Comparison of ENCODE assay signal across 8 mouse cellular contexts in genomic region chr9:62137259-62137658, GRCm38 (mm10). TPM values are rescaled to one million over a fixed set of nuclear protein-coding genes. Genes with fewer than 3 reads are reported as not detected.
DNase-seq lines count a peak whose midpoint lies in the region; ATAC-seq and TF ChIP-seq lines count a peak whose summit lies in the region.

No protein-coding gene starts in this region.

- peak overlapping the region; percentile 91 for H3K27ac ChIP-seq in embryonic facial prominence, embryonic 13.5 days
- peak overlapping the region; percentile 75 for H3K27ac ChIP-seq in hindbrain, embryonic 15.5 days (replicated peaks)
- no peak overlapping the region for H3K27ac ChIP-seq in cerebellum, adult 2 months (ENCODE audit: insufficient read depth, low read length)

- no peak for TF ChIP-seq CTCF in cerebellum, adult 2 months (IDR thresholded peaks at IDR 0.05; ENCODE audit: borderline replicate concordance, insufficient read depth, low read depth, low read length)

- H3K9ac ChIP-seq in embryonic facial prominence, embryonic 13.5 days, result no peak overlapping the region; the same call in 1 of the 2 replicates
- H3K9ac ChIP-seq in hindbrain, embryonic 15.5 days, result no peak overlapping the region

- TF ChIP-seq POLR2A in cerebellum, adult 2 months (IDR thresholded peaks at IDR 0.05; ENCODE audit: borderline replicate concordance, insufficient read depth, low read length), result no peak

- H3K36me3 ChIP-seq in embryonic facial prominence, embryonic 13.5 days, result no peaks in the 10 kb centered on the region
- H3K36me3 ChIP-seq in hindbrain, embryonic 15.5 days, result no peaks in the 10 kb centered on the region

- no peaks in the 10 kb centered on the region for H3K9me3 ChIP-seq in embryonic facial prominence, embryonic 13.5 days
- no peaks in the 10 kb centered on the region for H3K9me3 ChIP-seq in hindbrain, embryonic 15.5 days

- no peaks in the 10 kb centered on the region for H3K27me3 ChIP-seq in embryonic facial prominence, embryonic 13.5 days
- H3K27me3 ChIP-seq in hindbrain, embryonic 15.5 days, result no peaks in the 10 kb centered on the region
- no peaks in the 10 kb centered on the region for H3K27me3 ChIP-seq in cerebellum, adult 2 months (ENCODE audit: control insufficient read depth, insufficient read depth, low read length)

- WGBS in embryonic facial prominence, embryonic 13.5 days, result 21% methylated on average over 8 of the region's 8 CpGs
- 23% methylated on average over 8 of the region's 8 CpGs for WGBS in hindbrain, embryonic 15.5 days
- WGBS in cerebellum, adult 2 months, result 41% methylated on average over 8 of the region's 8 CpGs

- no peak overlapping the region for H3K4me3 ChIP-seq in embryonic facial prominence, embryonic 13.5 days
- no peak overlapping the region for H3K4me3 ChIP-seq in hindbrain, embryonic 15.5 days
- no peak overlapping the region for H3K4me3 ChIP-seq in cerebellum, adult 2 months (replicated peaks; ENCODE audit: insufficient read depth, low read depth, low read length)

- peak overlapping the region; percentile 26; the same call in 1 of the 2 replicates for H3K4me2 ChIP-seq in embryonic facial prominence, embryonic 13.5 days
- 0 out of 2 replicates have a peak overlapping the region, but pooled peaks have one; percentile 8 for H3K4me2 ChIP-seq in hindbrain, embryonic 15.5 days

- H3K4me1 ChIP-seq in embryonic facial prominence, embryonic 13.5 days, result peaks cover 46% of the 10 kb centered on the region
- H3K4me1 ChIP-seq in hindbrain, embryonic 15.5 days (replicated peaks), result peaks cover 32% of the 10 kb centered on the region
- 0 out of 2 replicates have a peak, but pooled peaks cover 4% of the 10 kb centered on the region for H3K4me1 ChIP-seq in cerebellum, adult 2 months (ENCODE audit: control insufficient read depth, insufficient read depth, low read length)

- no peak for ATAC-seq in embryonic facial prominence, embryonic 13.5 days (ENCODE audit: insufficient number of reproducible peaks, insufficient read depth, low FRiP score, low TSS enrichment, low read depth)
- ATAC-seq in hindbrain, embryonic 15.5 days (ENCODE audit: low FRiP score, low read depth), result peak; percentile 62

- DNase-seq in embryo, embryonic 11 days, result peak; percentile 26
- DNase-seq in embryo, embryonic 10.5 days (ENCODE audit: low spot score), result no peak
- DNase-seq in 3134 (ENCODE audit: extremely low read depth, insufficient read length, low spot score), result peak; percentile 51
- peak; percentile 64 to 73 for DNase-seq in lung, adult 18-20 months
- peak; percentile 42 for DNase-seq in right cerebral cortex, postnatal 14 days
- no peak for DNase-seq in cerebellum, adult 2 months

RNA-seq across cellular contexts. Expression of gene Glce, which starts 14.8 kb away (rescaled TPM):
- polyA plus RNA-seq in embryonic facial prominence, embryonic 13.5 days (2015; fragmentation: Nextera tagmentation; extraction: Ambion mirVana), result 42.5 and 44.3 TPM in 2 replicates
- polyA plus RNA-seq in hindbrain, embryonic 15.5 days (2015; fragmentation: Nextera tagmentation; extraction: Ambion mirVana), result 18.9 and 23.0 TPM in 2 replicates
- 17.8 and 20.4 TPM in 2 replicates for polyA plus RNA-seq in cerebellum, adult 2 months (2012; rRNA removed)

Comparison
In these comparisons a context has a peak if more than half of its experiments do, and no peak if none do; other contexts are left out.
1. DNase-seq: peak in embryo, embryonic 11 days (single experiment), 3134 (single experiment), lung, adult 18-20 months (2 of 2) and right cerebral cortex, postnatal 14 days (single experiment); none in embryo, embryonic 10.5 days (single experiment) and cerebellum, adult 2 months (0 of 2).